Mouse (Mus musculus) spleen, adult 2 months (tissue): ENCODE data around the gene Mrpl1.

ENCODE experiments used
- CTCF ChIP-seq: fragments of 200-500 bp; IDR thresholded peaks from 2 replicates; pipeline ENCODE4 v1.5.1; 2011; ENCODE audit warnings: mild to moderate bottlenecking, inconsistent platforms; ENCODE audit not compliant: insufficient read depth, insufficient read length, insufficient replicate concordance; ENCODE audit errors: extremely low read depth
- POLR2A ChIP-seq: fragments of 200-500 bp; IDR thresholded peaks from 2 replicates; pipeline ENCODE4 v1.6.1; 2011; ENCODE audit warnings: low read depth, low read length, inconsistent platforms

DNA sequence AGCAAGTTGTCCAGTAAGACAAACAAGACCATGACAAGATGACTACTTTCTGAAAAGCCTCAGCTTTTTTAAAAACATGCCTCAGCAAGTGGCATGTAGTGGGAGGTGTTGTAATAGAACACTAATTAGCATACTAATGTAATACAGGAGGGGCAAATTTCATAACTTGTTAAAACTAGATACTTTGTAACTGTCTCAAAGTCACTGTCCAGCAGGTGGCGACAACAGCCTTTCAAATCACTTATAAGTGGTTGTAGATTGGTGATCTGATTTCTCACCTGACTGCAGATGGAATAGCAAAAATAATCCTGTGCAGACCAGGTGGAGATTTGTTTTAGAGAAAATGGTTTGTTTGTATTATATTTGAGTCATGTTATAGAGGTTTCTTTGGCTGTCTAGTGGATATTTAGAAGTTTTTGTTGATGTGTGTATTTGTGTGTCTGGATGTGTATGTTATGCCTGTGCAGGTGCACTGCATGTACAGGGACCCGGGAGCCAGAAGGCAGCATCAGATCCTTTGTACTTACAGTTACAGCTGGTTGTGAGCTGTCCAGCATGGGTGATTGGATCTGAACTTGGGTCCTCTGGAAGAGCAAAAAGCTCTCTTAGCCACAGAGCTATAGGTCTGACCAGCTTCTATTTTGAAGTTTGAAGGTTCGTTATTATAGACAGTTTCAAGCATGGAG lies 57.9 kb downstream of the Mrpl1 start:
- TF ChIP-seq POLR2A (no peak), CTCF (peak; percentile 6; the same call in 1 of the 2 replicates)
